Mouse (Mus musculus) limb, embryonic 15.5 days (tissue): ENCODE results near the gene Skap2. TPM values are rescaled to one million over a fixed set of nuclear protein-coding genes. Genes with fewer than 3 reads are reported as not detected.

Source experiments
- ATAC-seq: fragments of 200-750 bp; cut with Nextera tagmentation; 2 replicates; pipeline ENCODE4 v1.8.0; 2017; ENCODE audit warnings: low read depth, moderate TSS enrichment; ENCODE audit not compliant: insufficient number of reproducible peaks, low FRiP score, low TSS enrichment
- H3K27ac ChIP-seq: fragments of 300-500 bp; sonication (generic); 2 replicates; pipeline ENCODE4 v1.5.1; 2015; ENCODE audit warnings: moderate library complexity, mild to moderate bottlenecking, inconsistent platforms
- H3K27me3 ChIP-seq: fragments of 300-500 bp; sonication (generic); 2 replicates; pipeline ENCODE4 v1.6.1; 2015; ENCODE audit warnings: inconsistent platforms
- H3K36me3 ChIP-seq: fragments of 300-500 bp; sonication (generic); 2 replicates; pipeline ENCODE4 v1.6.1; 2015; ENCODE audit warnings: inconsistent platforms
- H3K4me1 ChIP-seq: fragments of 300-500 bp; sonication (generic); 2 replicates; pipeline ENCODE4 v1.6.1; 2015; ENCODE audit warnings: inconsistent platforms
- H3K4me2 ChIP-seq: fragments of 300-500 bp; sonication (generic); 2 replicates; pipeline ENCODE4 v1.6.1; 2015; ENCODE audit warnings: mild to moderate bottlenecking, inconsistent platforms
- H3K4me3 ChIP-seq: fragments of 300-500 bp; sonication (generic); 2 replicates; pipeline ENCODE4 v1.5.1; 2015; ENCODE audit warnings: mild to moderate bottlenecking, inconsistent platforms
- H3K9ac ChIP-seq: fragments of 300-500 bp; sonication (generic); 2 replicates; pipeline ENCODE4 v1.6.1; 2015; ENCODE audit warnings: inconsistent platforms
- H3K9me3 ChIP-seq: fragments of 300-500 bp; sonication (generic); 2 replicates; pipeline ENCODE4 v1.6.1; 2016; ENCODE audit warnings: inconsistent platforms
- WGBS: fragments of 180-500 bp; shearing (Covaris S2); methylation state at CpG from one replicate; pipeline ENCODE4 v1.1.7; 2015; 5-methylcytosine and 5-hydroxymethylcytosine counted together
- polyA plus RNA-seq: library from polyadenylated mRNA; unstranded; fragments of >200 nt; fragmentation: Nextera tagmentation; extraction: Ambion mirVana; gene quantifications from 2 replicates; pipeline ENCODE4 v1.2.1, GENCODE M21; 2015

Skap2 gene
- polyA plus RNA-seq, 1 experiment from 2014 or later, result 18.7 TPM

DNA sequence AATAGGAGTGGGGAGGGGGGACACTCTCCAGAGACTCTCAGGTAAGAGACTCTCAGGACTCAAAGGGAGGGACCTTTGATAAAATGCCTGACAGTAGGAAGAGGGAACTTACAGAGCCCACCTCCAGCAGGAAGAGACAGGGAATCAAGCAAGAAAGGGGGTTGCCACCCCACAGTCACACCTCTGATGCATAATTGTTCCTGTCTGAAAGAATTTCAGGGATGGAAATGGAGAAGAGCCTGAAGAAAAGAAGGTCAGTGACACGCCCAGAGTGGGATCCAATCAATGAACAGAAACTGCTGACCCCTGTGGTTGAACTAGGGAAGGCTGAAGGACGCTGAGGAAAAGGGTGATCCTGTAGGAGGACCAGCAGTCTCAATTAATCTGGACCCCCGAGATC lies 85.2 kb downstream of the Skap2 start:
- Histone ChIP-seq H3K4me2 (no peak overlapping the region), H3K9me3 (no peaks in the 10 kb centered on the region), H3K4me3 (no peak overlapping the region), H3K9ac (no peak overlapping the region), H3K27me3 (no peaks in the 10 kb centered on the region), H3K36me3 (no peaks in the 10 kb centered on the region), H3K4me1 (no peaks in the 10 kb centered on the region), H3K27ac (no peak overlapping the region)
- ATAC-seq, result no peak
- WGBS, result 66% methylated on average over 3 of the region's 3 CpGs

- Histone ChIP-seq H3K4me2 (no peak overlapping the region), H3K36me3 (no peaks in the 10 kb centered on the region), H3K27ac (no peak overlapping the region), H3K9ac (no peak overlapping the region), H3K4me1 (no peaks in the 10 kb centered on the region), H3K9me3 (no peaks in the 10 kb centered on the region), H3K4me3 (no peak overlapping the region), H3K27me3 (no peaks in the 10 kb centered on the region)
- WGBS, result 78% methylated on average over 4 of the region's 4 CpGs
- no peak for ATAC-seq
Observed at GRCm38 (mm10) chr6:51921831-51922230, 90.5 kb downstream of the Skap2 start.

DNA sequence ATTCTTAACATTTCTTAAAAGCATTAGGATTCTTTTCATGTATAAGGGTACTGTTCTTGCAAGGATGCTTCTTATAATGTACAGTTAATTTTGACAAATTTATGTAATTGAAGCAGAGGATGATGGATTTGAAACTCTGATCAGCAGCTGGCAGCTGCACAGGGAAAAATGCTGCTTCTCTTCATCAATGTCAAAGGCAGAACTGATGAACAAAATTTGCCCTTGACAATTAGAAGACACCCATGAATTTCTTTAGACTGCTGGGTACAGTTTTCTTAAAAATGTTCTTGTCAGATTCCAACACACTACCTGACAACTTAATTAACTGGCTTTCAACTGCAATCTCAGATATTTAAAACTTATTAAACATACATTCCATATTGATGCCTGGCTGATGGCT lies 103.9 kb downstream of the Skap2 start:
- H3K9ac ChIP-seq, result no peak overlapping the region
- H3K4me3 ChIP-seq, result no peak overlapping the region
- no peaks in the 10 kb centered on the region for H3K36me3 ChIP-seq
- H3K9me3 ChIP-seq, result no peaks in the 10 kb centered on the region
- no peaks in the 10 kb centered on the region for H3K27me3 ChIP-seq
- no peak for ATAC-seq
- H3K27ac ChIP-seq, result no peak overlapping the region
- no peak overlapping the region for H3K4me2 ChIP-seq
- H3K4me1 ChIP-seq, result peaks cover 9% of the 10 kb centered on the region

- WGBS, result 12% methylated on average over 4 of the region's 4 CpGs
- ATAC-seq, result peak; percentile 52; the same call in 1 of the 2 replicates
- Histone ChIP-seq H3K4me2 (no peak overlapping the region), H3K27me3 (no peaks in the 10 kb centered on the region), H3K4me1 (peaks cover 9% of the 10 kb centered on the region), H3K27ac (0 out of 2 replicates have a peak overlapping the region, but pooled peaks have one; percentile 38), H3K9ac (no peak overlapping the region), H3K4me3 (no peak overlapping the region), H3K9me3 (no peaks in the 10 kb centered on the region), H3K36me3 (no peaks in the 10 kb centered on the region)
Observed at GRCm38 (mm10) chr6:51905659-51906058, 106.7 kb downstream of the Skap2 start.

DNA sequence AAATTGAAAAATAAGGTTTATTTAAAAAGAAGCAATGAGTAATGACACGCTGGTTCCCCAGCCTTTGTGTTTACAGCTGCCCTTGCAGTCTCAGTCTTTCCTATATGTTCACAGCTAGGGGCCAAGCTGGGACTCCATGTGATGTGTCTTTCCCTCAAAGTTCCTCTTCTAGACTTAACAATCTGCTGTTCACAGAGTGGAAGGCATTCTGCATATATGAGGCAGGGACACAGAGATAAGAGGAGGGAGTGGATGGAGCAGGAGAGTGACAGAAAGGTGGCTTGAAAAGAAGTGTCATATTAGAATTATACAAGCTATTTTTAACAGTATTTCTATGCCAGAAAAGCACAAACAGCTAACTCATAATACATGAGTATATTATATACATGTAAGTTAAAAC lies 110.8 kb downstream of the Skap2 start:
- H3K27me3 ChIP-seq, result no peaks in the 10 kb centered on the region
- no peak overlapping the region for H3K9ac ChIP-seq
- 93% methylated on average over 1 of the region's 1 CpGs for WGBS
- H3K9me3 ChIP-seq, result no peaks in the 10 kb centered on the region
- H3K4me2 ChIP-seq, result no peak overlapping the region
- no peaks in the 10 kb centered on the region for H3K36me3 ChIP-seq
- peaks cover 9% of the 10 kb centered on the region for H3K4me1 ChIP-seq
- ATAC-seq, result no peak
- H3K27ac ChIP-seq, result no peak overlapping the region
- H3K4me3 ChIP-seq, result no peak overlapping the region

DNA sequence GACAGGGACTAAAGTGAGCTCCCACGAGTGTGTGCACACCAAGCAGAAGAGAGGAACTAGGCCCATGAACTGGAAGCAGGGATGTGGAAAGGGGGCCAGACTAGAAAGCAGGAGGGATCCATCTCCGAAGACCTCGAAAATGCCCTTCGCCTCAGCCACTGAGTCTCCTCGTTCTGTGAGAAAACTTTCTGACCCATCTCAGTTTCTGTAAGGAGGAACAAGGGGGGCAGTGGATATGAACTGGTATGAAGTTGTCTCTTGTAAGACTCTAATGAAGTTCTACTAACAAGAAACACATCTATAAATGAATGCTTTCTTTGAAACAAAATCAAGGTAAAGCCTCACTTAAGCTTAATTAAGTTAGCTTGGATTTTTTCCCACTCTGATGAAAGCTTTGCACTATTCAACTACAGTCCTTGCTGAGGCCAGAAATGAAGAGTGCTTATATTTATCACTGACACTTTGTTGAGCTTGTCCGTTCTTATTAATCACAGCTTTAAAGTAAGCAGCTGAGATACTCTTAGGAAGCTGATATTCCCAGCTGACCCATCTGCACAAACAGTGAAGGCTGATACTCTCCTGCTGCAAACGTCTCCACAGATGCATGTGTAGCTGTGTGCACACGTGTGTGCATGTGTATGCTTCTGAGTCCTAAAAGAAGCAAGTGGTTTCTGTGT lies 113.9 kb downstream of the Skap2 start:
- Histone ChIP-seq H3K36me3 (no peaks in the 10 kb centered on the region), H3K27ac (no peak overlapping the region), H3K9ac (no peak overlapping the region), H3K4me1 (no peaks in the 10 kb centered on the region), H3K4me2 (no peak overlapping the region), H3K27me3 (no peaks in the 10 kb centered on the region), H3K4me3 (no peak overlapping the region), H3K9me3 (no peaks in the 10 kb centered on the region)
- ATAC-seq, result no peak
- WGBS, result 63% methylated on average over 8 of the region's 8 CpGs

- Histone ChIP-seq H3K4me1 (no peaks in the 10 kb centered on the region), H3K9ac (no peak overlapping the region), H3K27me3 (no peaks in the 10 kb centered on the region), H3K4me3 (no peak overlapping the region), H3K27ac (no peak overlapping the region), H3K36me3 (no peaks in the 10 kb centered on the region), H3K9me3 (no peaks in the 10 kb centered on the region), H3K4me2 (no peak overlapping the region)
- ATAC-seq, result no peak
- WGBS, result 68% methylated on average over 3 of the region's 3 CpGs
Observed at GRCm38 (mm10) chr6:51895753-51896152, 116.6 kb downstream of the Skap2 start.

- WGBS, result 78% methylated on average over 3 of the region's 3 CpGs
- peaks cover 7% of the 10 kb centered on the region; the same call in 1 of the 2 replicates for H3K4me1 ChIP-seq
- no peaks in the 10 kb centered on the region for H3K9me3 ChIP-seq
- H3K36me3 ChIP-seq, result no peaks in the 10 kb centered on the region
- H3K4me2 ChIP-seq, result no peak overlapping the region
- no peak for ATAC-seq
- H3K4me3 ChIP-seq, result no peak overlapping the region
- H3K9ac ChIP-seq, result no peak overlapping the region
- no peak overlapping the region for H3K27ac ChIP-seq
- no peaks in the 10 kb centered on the region for H3K27me3 ChIP-seq
Observed at GRCm38 (mm10) chr6:51894717-51895116, 117.6 kb downstream of the Skap2 start.

DNA sequence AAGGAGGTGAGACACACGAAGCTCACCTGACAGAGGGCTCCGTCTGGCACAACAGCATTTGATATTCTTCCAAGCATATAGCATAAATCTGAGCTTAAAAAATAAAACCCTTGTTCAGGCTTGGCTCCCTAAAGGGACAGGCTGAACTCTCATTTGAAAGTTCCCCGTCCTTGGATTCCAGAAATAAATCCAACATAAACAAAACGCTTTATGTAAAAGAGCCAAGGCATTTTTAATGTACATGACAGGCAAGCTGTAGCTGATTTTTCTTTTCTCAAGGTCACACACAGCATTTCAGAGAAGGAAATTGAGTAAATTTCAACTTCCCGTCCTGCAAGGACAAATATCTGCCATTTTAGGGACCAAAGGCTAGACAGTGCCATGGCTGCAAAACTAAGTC lies 122.0 kb downstream of the Skap2 start:
- Histone ChIP-seq H3K27me3 (no peaks in the 10 kb centered on the region), H3K4me2 (no peak overlapping the region), H3K9me3 (no peaks in the 10 kb centered on the region), H3K4me1 (peaks cover 12% of the 10 kb centered on the region), H3K9ac (no peak overlapping the region), H3K36me3 (no peaks in the 10 kb centered on the region), H3K27ac (no peak overlapping the region), H3K4me3 (no peak overlapping the region)
- no peak for ATAC-seq
- 54% methylated on average over 5 of the region's 5 CpGs for WGBS

DNA sequence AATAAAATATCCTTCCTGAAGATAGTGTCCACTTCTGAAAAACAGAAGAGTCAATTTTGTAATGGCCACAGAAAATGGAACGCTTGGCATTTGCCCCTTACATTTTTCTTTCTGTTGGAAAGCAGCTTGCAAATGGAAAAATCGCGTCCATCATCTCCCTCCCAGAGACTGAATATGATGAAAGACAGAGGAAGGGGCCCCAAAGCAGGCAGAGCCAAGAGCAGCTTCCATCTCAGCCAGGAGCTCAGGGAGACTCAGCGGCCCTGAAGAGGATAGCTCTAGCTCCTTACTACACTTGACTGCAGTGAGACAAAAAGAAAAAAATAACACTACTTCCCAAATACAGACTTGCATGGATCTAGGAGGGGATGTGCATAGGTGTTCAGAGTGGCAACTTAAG lies 122.5 kb downstream of the Skap2 start:
- Histone ChIP-seq H3K27me3 (no peaks in the 10 kb centered on the region), H3K27ac (no peak overlapping the region), H3K36me3 (no peaks in the 10 kb centered on the region), H3K4me1 (peaks cover 12% of the 10 kb centered on the region), H3K9me3 (no peaks in the 10 kb centered on the region), H3K4me3 (no peak overlapping the region), H3K9ac (no peak overlapping the region), H3K4me2 (no peak overlapping the region)
- WGBS, result 74% methylated on average over 4 of the region's 4 CpGs
- ATAC-seq, result no peak

GRCm38 (mm10) chr6:51886902-51887431 lies 125.4 kb downstream of the Skap2 start:
- H3K4me3 ChIP-seq, result no peak overlapping the region
- no peaks in the 10 kb centered on the region for H3K27me3 ChIP-seq
- 23% methylated on average over 3 of the region's 3 CpGs for WGBS
- H3K9ac ChIP-seq, result no peak overlapping the region
- H3K36me3 ChIP-seq, result no peaks in the 10 kb centered on the region
- no peaks in the 10 kb centered on the region for H3K9me3 ChIP-seq
- H3K27ac ChIP-seq, result 0 out of 2 replicates have a peak overlapping the region, but pooled peaks have one; percentile 24
- no peak overlapping the region for H3K4me2 ChIP-seq
- H3K4me1 ChIP-seq, result peaks cover 12% of the 10 kb centered on the region
- ATAC-seq, result no peak

GRCm38 (mm10) chr6:51882880-51883274 lies 129.5 kb downstream of the Skap2 start:
- Histone ChIP-seq H3K27ac (no peak overlapping the region), H3K4me1 (peaks cover 12% of the 10 kb centered on the region; the same call in 1 of the 2 replicates), H3K27me3 (peaks cover 23% of the 10 kb centered on the region), H3K9me3 (no peaks in the 10 kb centered on the region), H3K4me3 (no peak overlapping the region), H3K4me2 (no peak overlapping the region), H3K9ac (no peak overlapping the region), H3K36me3 (no peaks in the 10 kb centered on the region)
- no peak for ATAC-seq
- 70% methylated on average over 5 of the region's 5 CpGs for WGBS
